Mouse (Mus musculus): ENCODE data around the gene Mbnl2.

DNA sequence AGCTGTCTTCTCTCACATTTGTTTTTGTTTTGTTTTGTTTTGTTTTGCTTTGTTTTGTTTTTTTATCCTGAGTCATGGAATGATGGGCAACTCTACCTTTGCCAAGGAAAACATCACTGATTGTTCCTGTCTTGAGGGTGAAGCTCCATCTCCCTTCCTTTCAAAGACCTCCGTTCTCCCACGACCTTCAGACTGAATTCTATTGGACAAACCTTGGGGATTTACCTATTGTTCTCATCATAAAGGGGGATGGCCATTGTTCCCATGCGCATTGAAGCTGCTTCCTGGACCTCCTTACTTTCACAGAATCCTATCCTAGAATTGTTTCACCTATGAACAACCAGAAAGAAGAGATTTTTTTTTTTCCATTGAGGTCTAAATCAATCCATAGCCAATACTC is 118.7 kb downstream of the Mbnl2 start:
- TF ChIP-seq POLR2A (IDR thresholded peaks at IDR 0.05; ENCODE audit: borderline replicate concordance, insufficient read depth, low read length) (no peak), CTCF (IDR thresholded peaks at IDR 0.05; ENCODE audit: borderline replicate concordance, insufficient read depth, low read depth, low read length) (no peak)
